Mouse (Mus musculus) B cell, adult 67 days (primary cell): ENCODE results near the gene Oma1. TPM values are rescaled to one million over a fixed set of nuclear protein-coding genes. Genes with fewer than 3 reads are reported as not detected.

Source experiments
- total RNA-seq, 2 experiments: library from RNA; stranded (reverse); gene quantifications; 4 replicates each; pipeline ENCODE4 v1.2.4; 2023

The Oma1 gene
- 10 to 100 TPM; 20.2 to 22.8 TPM for total RNA-seq

DNA sequence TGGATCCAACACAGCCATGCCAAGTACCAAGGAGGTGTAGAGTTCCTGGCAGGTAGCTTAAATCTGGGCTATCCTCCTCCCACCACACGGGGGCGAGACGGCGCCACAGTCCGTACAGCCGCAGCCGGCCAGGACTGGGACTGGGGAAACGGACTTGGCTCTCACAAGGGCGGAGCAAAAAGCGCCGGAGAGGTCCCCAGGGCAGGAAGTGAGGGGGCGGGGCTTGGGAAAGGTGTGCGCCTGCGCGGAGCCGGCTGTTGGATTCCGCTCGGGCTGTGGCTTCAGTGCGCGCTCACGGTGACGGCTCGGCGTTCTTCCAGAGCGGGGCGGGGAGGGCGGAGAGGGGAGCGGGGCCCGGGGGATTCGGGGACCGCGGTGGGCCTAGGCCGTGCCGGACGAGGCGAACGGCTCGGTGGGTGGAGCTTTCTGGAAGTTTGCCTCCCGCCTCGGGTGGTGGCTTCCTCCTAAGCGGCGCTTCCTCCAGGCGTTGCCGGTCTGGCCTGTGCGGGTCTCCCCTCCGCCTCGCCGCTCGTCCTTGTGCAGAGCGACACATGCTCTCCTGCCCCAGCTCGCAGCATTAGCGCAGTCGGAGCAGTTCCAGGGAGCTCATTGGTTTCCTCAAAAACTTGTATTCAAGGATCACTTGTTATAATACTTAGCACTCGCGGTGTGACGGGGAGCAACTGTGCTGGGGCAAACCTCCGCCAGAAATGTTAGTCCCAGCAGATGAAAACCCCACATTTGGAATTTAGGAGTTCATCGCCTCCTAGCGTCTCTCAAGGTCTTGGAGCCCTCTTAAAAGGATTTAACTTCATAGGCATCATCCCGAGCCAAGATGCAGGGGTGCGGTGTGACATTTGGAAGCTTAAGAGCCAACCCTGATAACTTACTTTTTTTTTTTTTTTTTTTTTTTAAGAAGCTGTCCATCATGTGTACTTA, at the start of gene Oma1:
TSS of gene Oma1 (plus strand) at position 226 of the 939 bp plus-strand sequence.

DNA sequence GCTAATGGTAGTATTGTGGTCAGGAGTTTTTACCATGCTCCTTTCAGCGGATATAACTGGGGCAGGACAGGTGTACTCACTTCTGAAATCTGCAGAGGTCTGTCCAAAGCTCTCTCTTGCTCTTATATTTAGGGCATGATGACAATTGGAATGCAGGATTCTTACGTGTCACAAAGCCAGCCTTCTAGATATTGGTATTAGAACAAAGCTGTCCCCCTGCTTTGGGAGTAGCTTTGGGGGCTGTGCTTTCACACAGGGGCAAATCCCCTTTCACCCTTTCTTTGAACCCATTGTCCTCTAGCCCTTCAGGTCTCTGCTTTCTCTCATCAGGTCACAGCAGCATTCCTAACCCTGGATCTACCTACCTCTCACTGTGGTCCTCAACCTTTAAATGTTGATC, 22.8 kb upstream of the Oma1 start, which contains the start of gene 4921539E11Rik:
TSS of gene 4921539E11Rik (minus strand) at position 101 of the 400 bp plus-strand sequence.

Other genes with a start within 250 kb of the Oma1 start
- gene Mier1, start 199.4 kb upstream of the Oma1 start, total RNA-seq, result 100 to 1,000 TPM; 111 to 114 TPM
- gene Wdr78, start 199.3 kb upstream of the Oma1 start, total RNA-seq, result 1 to 10 TPM; 8.1 to 8.2 TPM
- gene Slc35d1, start 98.6 kb upstream of the Oma1 start, total RNA-seq, result 10 to 100 TPM; 13.4 to 16.0 TPM
- not detected for gene 4921539E11Rik, start 22.9 kb upstream of the Oma1 start, total RNA-seq